Mouse (Mus musculus) liver, embryonic 15.5 days (tissue): ENCODE results near the gene Tstd2. TPM values are rescaled to one million over a fixed set of nuclear protein-coding genes. Genes with fewer than 3 reads are reported as not detected.

Source experiments
- ATAC-seq: fragments of 200-750 bp; cut with Nextera tagmentation; 2 replicates; pipeline ENCODE4 v1.8.0; 2017; ENCODE audit warnings: moderate number of reproducible peaks, mild to moderate bottlenecking, moderate library complexity; ENCODE audit not compliant: insufficient read depth
- H3K27ac ChIP-seq: fragments of 300-500 bp; sonication (generic); replicated peaks from 2 replicates; pipeline ENCODE4 v1.5.1; 2015; ENCODE audit warnings: mild to moderate bottlenecking, inconsistent platforms
- H3K27me3 ChIP-seq: fragments of 300-500 bp; sonication (generic); 2 replicates; pipeline ENCODE4 v1.6.1; 2015; ENCODE audit warnings: mild to moderate bottlenecking, inconsistent platforms
- H3K36me3 ChIP-seq: fragments of 300-500 bp; sonication (generic); replicated peaks from 2 replicates; pipeline ENCODE4 v1.6.1; 2015; ENCODE audit warnings: moderate library complexity, mild to moderate bottlenecking, inconsistent platforms
- H3K4me1 ChIP-seq: fragments of 300-500 bp; sonication (generic); replicated peaks from 2 replicates; pipeline ENCODE4 v1.6.1; 2015; ENCODE audit warnings: inconsistent platforms
- H3K4me2 ChIP-seq: fragments of 300-500 bp; sonication (generic); 2 replicates; pipeline ENCODE4 v1.6.1; 2015; ENCODE audit warnings: moderate library complexity, mild to moderate bottlenecking, inconsistent platforms
- H3K4me3 ChIP-seq: fragments of 300-500 bp; sonication (generic); replicated peaks from 2 replicates; pipeline ENCODE4 v1.5.1; 2015; ENCODE audit warnings: mild to moderate bottlenecking, inconsistent platforms
- H3K9ac ChIP-seq: fragments of 300-500 bp; sonication (generic); 2 replicates; pipeline ENCODE4 v1.6.1; 2015; ENCODE audit warnings: moderate library complexity, mild to moderate bottlenecking, inconsistent platforms
- H3K9me3 ChIP-seq: fragments of 300-500 bp; sonication (generic); replicated peaks from 2 replicates; pipeline ENCODE4 v1.6.1; 2016; ENCODE audit warnings: inconsistent platforms
- WGBS: fragments of 180-500 bp; shearing (Covaris S2); methylation state at CpG from one replicate; pipeline ENCODE4 v1.1.7; 2015; ENCODE audit warnings: mixed read lengths; ENCODE audit not compliant: insufficient replicate concordance; 5-methylcytosine and 5-hydroxymethylcytosine counted together
- polyA plus RNA-seq: library from polyadenylated mRNA; unstranded; fragments of >200 nt; fragmentation: Nextera tagmentation; extraction: Ambion mirVana; gene quantifications from 2 replicates; pipeline ENCODE4 v1.2.1, GENCODE M21; 2015

The Tstd2 gene
- polyA plus RNA-seq, 1 experiment from 2014 or later = 10.0 TPM

- no peak for ATAC-seq
- Histone ChIP-seq H3K9me3 (no peaks in the 10 kb centered on the region), H3K4me1 (peaks cover 10% of the 10 kb centered on the region; the same call in 1 of the 2 replicates), H3K4me3 (no peak overlapping the region), H3K36me3 (peaks cover 100% of the 10 kb centered on the region), H3K4me2 (no peak overlapping the region), H3K27ac (no peak overlapping the region), H3K9ac (no peak overlapping the region), H3K27me3 (peaks cover 4% of the 10 kb centered on the region; the same call in 1 of the 2 replicates)
- 85% methylated on average over 7 of the region's 7 CpGs for WGBS
These were observed 41.9 kb downstream of the Tstd2 start for GRCm38 (mm10) chr4:46096546-46096945.

DNA sequence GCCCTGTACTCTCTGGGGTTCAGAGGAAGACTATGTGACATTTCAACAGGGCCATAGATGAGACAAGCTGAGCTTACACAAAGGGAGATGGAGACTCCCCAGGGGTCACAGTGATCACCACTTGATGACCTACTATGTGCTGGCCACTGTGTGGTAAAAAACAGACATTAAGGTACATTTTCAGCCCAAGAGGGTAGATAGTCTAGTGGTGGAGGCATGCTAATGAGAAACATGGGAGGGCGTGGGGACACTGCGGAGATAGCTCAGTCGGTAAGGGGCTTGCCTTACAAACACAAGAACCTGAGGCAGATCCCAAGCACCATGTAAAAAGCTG, 42.7 kb downstream of the Tstd2 start:
- no peaks in the 10 kb centered on the region for H3K9me3 ChIP-seq
- H3K27me3 ChIP-seq = peaks cover 4% of the 10 kb centered on the region; the same call in 1 of the 2 replicates
- H3K4me2 ChIP-seq = no peak overlapping the region
- no peak overlapping the region for H3K4me3 ChIP-seq
- no peak for ATAC-seq
- H3K36me3 ChIP-seq = peaks cover 100% of the 10 kb centered on the region
- no peak overlapping the region for H3K27ac ChIP-seq
- H3K4me1 ChIP-seq = peaks cover 6% of the 10 kb centered on the region; the same call in 1 of the 2 replicates
- no peak overlapping the region for H3K9ac ChIP-seq
- 81% methylated on average over 3 of the region's 3 CpGs for WGBS

DNA sequence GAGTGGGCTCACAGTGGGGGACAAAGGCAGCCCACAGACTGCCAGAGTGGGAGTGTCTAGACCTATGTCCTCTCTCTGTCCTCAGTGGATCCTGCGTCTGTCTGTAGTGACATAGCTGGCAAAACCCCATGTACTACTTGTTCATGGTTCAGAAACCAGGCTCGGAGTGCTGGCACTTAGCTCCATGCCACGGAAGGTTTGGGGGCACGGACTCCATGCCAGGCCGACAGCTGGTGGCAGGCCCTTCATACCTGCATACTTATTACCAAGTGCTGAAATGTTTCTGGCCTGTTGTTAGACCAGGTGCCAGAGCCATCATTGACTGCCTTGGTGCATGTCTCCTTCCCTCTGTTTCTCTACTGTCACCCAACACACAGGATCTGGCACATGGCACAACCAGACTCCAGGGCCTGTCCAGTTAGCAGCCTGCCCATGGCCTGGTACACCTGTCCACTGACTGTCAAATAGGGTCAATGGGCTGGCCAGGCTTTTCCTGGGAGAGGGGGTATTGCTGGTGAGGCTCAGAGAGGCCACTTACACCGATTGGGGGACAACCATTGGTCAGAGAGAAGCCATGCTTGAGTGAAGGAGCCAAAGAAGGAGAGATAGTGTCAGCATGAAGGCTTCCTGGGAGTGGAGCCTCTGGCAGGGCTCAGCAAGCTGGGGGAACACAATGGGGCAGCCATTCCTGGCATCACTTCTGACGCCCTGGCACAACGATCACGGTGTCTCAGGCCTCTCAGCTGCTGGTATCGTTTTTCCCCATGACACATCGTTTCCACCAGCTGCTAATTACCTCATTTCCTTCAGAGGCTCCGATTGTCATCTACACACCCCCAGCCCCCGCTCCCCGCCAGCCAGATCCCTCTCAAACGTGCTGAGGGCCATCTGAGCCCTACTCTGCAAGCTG, 43.3 kb downstream of the Tstd2 start:
- Histone ChIP-seq H3K36me3 (peaks cover 100% of the 10 kb centered on the region), H3K9ac (no peak overlapping the region), H3K4me3 (no peak overlapping the region), H3K27ac (no peak overlapping the region), H3K9me3 (no peaks in the 10 kb centered on the region), H3K27me3 (peaks cover 4% of the 10 kb centered on the region; the same call in 1 of the 2 replicates), H3K4me1 (peaks cover under 1% of the 10 kb centered on the region; the same call in 1 of the 2 replicates), H3K4me2 (no peak overlapping the region)
- 55% methylated on average over 15 of the region's 15 CpGs for WGBS
- no peak for ATAC-seq

- ATAC-seq = no peak
- 89% methylated on average over 5 of the region's 5 CpGs for WGBS
- Histone ChIP-seq H3K9ac (no peak overlapping the region), H3K27me3 (no peaks in the 10 kb centered on the region), H3K27ac (no peak overlapping the region), H3K9me3 (no peaks in the 10 kb centered on the region), H3K4me2 (no peak overlapping the region), H3K4me3 (no peak overlapping the region), H3K36me3 (peaks cover 100% of the 10 kb centered on the region), H3K4me1 (no peaks in the 10 kb centered on the region)
These were observed 45.9 kb downstream of the Tstd2 start for GRCm38 (mm10) chr4:46092429-46093076.

GRCm38 (mm10) chr4:46089524-46090125, 48.9 kb downstream of the Tstd2 start:
- no peaks in the 10 kb centered on the region for H3K9me3 ChIP-seq
- H3K4me1 ChIP-seq = no peaks in the 10 kb centered on the region
- 90% methylated on average over 14 of the region's 14 CpGs for WGBS
- peaks cover 100% of the 10 kb centered on the region for H3K36me3 ChIP-seq
- no peak overlapping the region for H3K9ac ChIP-seq
- H3K27me3 ChIP-seq = no peaks in the 10 kb centered on the region
- ATAC-seq = no peak
- no peak overlapping the region for H3K4me3 ChIP-seq
- H3K4me2 ChIP-seq = no peak overlapping the region
- no peak overlapping the region for H3K27ac ChIP-seq

GRCm38 (mm10) chr4:46087852-46088251, 50.6 kb downstream of the Tstd2 start:
- no peak overlapping the region for H3K9ac ChIP-seq
- 61% methylated on average over 5 of the region's 5 CpGs for WGBS
- no peaks in the 10 kb centered on the region for H3K9me3 ChIP-seq
- no peak overlapping the region for H3K27ac ChIP-seq
- peaks cover 100% of the 10 kb centered on the region for H3K36me3 ChIP-seq
- H3K4me1 ChIP-seq = no peaks in the 10 kb centered on the region
- no peak overlapping the region for H3K4me2 ChIP-seq
- no peak for ATAC-seq
- H3K27me3 ChIP-seq = no peaks in the 10 kb centered on the region
- no peak overlapping the region for H3K4me3 ChIP-seq

DNA sequence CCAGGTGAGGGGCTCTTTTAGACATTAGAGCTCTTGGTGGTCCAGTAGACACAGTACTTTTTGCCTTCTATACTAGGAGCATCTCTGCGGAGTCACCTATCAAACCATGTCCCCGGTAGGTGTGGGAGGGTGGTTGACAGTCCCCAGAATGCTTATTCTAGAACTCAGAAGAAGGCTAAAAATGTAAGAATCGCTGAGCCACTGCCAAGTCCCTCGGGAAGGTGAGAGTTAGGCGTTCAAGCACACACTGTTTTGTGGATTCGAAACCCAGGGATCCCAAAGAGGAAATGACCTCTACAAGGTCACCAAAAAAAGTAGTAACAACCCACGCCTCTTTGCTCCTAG, 51.1 kb downstream of the Tstd2 start:
- WGBS = 71% methylated on average over 7 of the region's 7 CpGs
- H3K27ac ChIP-seq = no peak overlapping the region
- H3K27me3 ChIP-seq = no peaks in the 10 kb centered on the region
- ATAC-seq = no peak
- no peaks in the 10 kb centered on the region for H3K4me1 ChIP-seq
- no peaks in the 10 kb centered on the region for H3K9me3 ChIP-seq
- H3K36me3 ChIP-seq = peaks cover 100% of the 10 kb centered on the region
- no peak overlapping the region for H3K4me3 ChIP-seq
- H3K4me2 ChIP-seq = no peak overlapping the region; the same call in 1 of the 2 replicates
- no peak overlapping the region for H3K9ac ChIP-seq

DNA sequence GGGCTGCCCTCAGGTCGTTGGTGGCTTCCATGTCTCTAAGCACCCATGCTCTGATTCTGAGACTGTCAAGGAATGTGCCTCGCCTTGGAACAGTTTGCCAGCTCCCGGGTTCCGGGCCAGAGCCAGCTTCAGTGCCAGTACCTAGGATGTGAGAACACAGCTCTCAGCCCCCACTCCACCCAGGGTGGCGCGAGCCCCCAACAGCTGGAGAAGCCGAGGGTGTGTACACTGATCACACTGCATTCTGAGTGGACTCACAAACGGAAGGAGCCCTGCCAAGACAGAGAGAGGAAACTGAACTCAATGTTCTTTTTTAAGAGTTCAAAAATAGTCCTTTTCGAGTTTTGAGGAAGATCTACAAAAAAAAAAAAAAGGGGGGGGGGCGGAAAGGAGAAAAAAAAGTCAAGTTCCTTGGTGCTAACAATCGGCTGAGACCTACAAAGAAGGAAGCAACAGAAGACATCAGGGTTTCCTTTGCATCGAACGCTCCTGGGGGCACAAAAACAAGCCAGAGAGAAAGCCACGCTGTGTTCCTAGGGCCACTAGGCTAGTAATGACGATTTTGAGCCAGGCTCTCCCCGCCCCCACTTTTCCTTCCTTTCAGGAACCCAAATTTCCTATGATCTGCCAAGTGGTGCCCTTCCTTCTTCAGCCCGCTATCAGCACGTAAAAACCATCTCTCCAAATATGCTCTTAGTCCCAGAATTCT, 51.6 kb downstream of the Tstd2 start:
- ATAC-seq = no peak
- no peaks in the 10 kb centered on the region for H3K27me3 ChIP-seq
- H3K36me3 ChIP-seq = peaks cover 100% of the 10 kb centered on the region

DNA sequence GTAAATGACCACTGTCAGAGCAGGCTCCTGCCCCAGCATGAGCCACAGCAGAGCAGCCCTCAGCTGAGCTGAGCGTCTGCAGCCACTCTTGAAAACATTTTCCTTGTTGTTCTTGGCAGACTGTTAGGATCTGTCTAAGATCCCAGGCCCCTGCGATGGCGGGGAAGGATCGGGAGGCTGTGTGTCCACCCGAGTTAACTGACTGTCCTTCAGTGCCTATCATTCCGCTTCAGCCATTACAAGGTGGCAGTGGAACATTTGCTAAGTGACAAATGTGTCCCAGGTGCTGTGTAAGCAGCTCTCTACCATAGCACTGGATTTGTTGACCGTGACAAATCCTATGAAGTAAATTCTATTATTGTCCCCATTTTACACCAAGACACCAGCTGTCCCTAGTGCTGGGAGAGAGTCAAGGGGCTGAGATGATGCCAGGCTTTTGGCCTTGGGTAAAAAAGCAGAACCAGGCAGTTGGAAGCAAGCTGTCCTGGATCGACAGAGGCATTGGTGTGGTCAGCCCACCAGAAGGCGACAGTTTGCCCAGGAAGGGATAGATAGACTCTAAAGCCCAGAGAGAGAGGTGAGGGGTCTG, 53.2 kb downstream of the Tstd2 start:
- Histone ChIP-seq H3K4me2 (no peak overlapping the region), H3K36me3 (peaks cover 99% of the 10 kb centered on the region), H3K27me3 (no peaks in the 10 kb centered on the region), H3K9ac (no peak overlapping the region), H3K4me1 (no peaks in the 10 kb centered on the region), H3K27ac (no peak overlapping the region), H3K4me3 (no peak overlapping the region), H3K9me3 (no peaks in the 10 kb centered on the region)
- WGBS = 84% methylated on average over 9 of the region's 9 CpGs
- no peak for ATAC-seq

More for the DNA sequence above, 51.6 kb downstream of the Tstd2 start:
- Histone ChIP-seq H3K4me2 (no peak overlapping the region; the same call in 1 of the 2 replicates), H3K27ac (no peak overlapping the region), H3K4me1 (no peaks in the 10 kb centered on the region), H3K4me3 (no peak overlapping the region), H3K9me3 (no peaks in the 10 kb centered on the region), H3K9ac (no peak overlapping the region)
- WGBS = 52% methylated on average over 17 of the region's 18 CpGs

GRCm38 (mm10) chr4:46084416-46085172, 53.9 kb downstream of the Tstd2 start:
- WGBS = 81% methylated on average over 9 of the region's 9 CpGs
- Histone ChIP-seq H3K36me3 (peaks cover 99% of the 10 kb centered on the region), H3K4me3 (no peak overlapping the region)

More at GRCm38 (mm10) chr4:46084416-46085172, 53.9 kb downstream of the Tstd2 start:
- Histone ChIP-seq H3K4me1 (no peaks in the 10 kb centered on the region), H3K9me3 (no peaks in the 10 kb centered on the region), H3K4me2 (no peak overlapping the region), H3K27me3 (no peaks in the 10 kb centered on the region), H3K27ac (no peak overlapping the region), H3K9ac (no peak overlapping the region)
- ATAC-seq = no peak
